Mouse (Mus musculus): ENCODE measurements around the gene Lctl. TPM values are rescaled to one million over a fixed set of nuclear protein-coding genes. Genes with fewer than 3 reads are reported as not detected.

Lctl gene
- total RNA-seq, 1 experiment = 2.3 TPM

GRCm38 (mm10) chr9:64100442-64100841, 16.5 kb upstream of the Lctl start:
- Histone ChIP-seq H3K27ac (ENCODE audit: insufficient read depth, low read depth, low read length, poor library complexity, severe bottlenecking) (no peak overlapping the region), H3K4me1 (ENCODE audit: control insufficient read depth in 2 of 2, insufficient read depth in 2 of 2, low read length in 2 of 2, poor library complexity in 1 of 2) (peaks cover 0 to 4% of the 10 kb centered on the region in 2 experiments; a peak in 1 of 4 replicates), H3K4me3 (ENCODE audit: insufficient read depth in 1 of 2, low read depth in 1 of 2, low read length in 2 of 2, poor library complexity in 1 of 2, severe bottlenecking in 1 of 2) (peak overlapping the region; percentile 7 to 31; a peak in 3 of 4 replicates), H3K36me3 (ENCODE audit: control insufficient read depth, insufficient read depth, low read length, poor library complexity, severe bottlenecking) (no peaks in the 10 kb centered on the region), H3K9me3 (ENCODE audit: control insufficient read depth, insufficient read depth, low read depth, low read length) (no peaks in the 10 kb centered on the region), H3K9ac (ENCODE audit: insufficient read depth, low read depth, low read length, poor library complexity, severe bottlenecking) (no peak overlapping the region)
- in situ Hi-C loops (cut with MboI; ENCODE audit: low sequenced_read_pairs in 2 of 2, unreplicated experiment in 2 of 2) = no loop called here
- peak; percentile 69 for DNase-seq (ENCODE audit: low read depth, low spot score)
- TF ChIP-seq HCFC1 (IDR thresholded peaks at IDR 0.05; ENCODE audit: borderline replicate concordance, insufficient read depth, low read length) = no peak
- TF ChIP-seq ZC3H11A (IDR thresholded peaks at IDR 0.05; ENCODE audit: borderline replicate concordance, low read depth, low read length) = peak; percentile 89

GRCm38 (mm10) chr9:64105301-64105700, 11.6 kb upstream of the Lctl start:
- in situ Hi-C loops (cut with MboI; ENCODE audit: low sequenced_read_pairs in 2 of 2, unreplicated experiment in 2 of 2) = no loop called here
- H3K4me3 ChIP-seq (ENCODE audit: insufficient read depth in 1 of 2, low read depth in 1 of 2, low read length in 2 of 2, poor library complexity in 1 of 2, severe bottlenecking in 1 of 2) = no peak overlapping the region
- H3K9ac ChIP-seq (ENCODE audit: insufficient read depth, low read depth, low read length, poor library complexity, severe bottlenecking) = no peak overlapping the region
- no peak for DNase-seq (ENCODE audit: low read depth, low spot score)
- H3K9me3 ChIP-seq (ENCODE audit: control insufficient read depth, insufficient read depth, low read depth, low read length) = no peaks in the 10 kb centered on the region
- no peak overlapping the region for H3K27ac ChIP-seq (ENCODE audit: insufficient read depth, low read depth, low read length, poor library complexity, severe bottlenecking)
- TF ChIP-seq CHD2 (IDR thresholded peaks at IDR 0.05; ENCODE audit: low read depth, low read length) (no peak), MAFK (IDR thresholded peaks at IDR 0.05; ENCODE audit: insufficient read depth, low read depth, low read length) (no peak), HCFC1 (IDR thresholded peaks at IDR 0.05; ENCODE audit: borderline replicate concordance, insufficient read depth, low read length) (no peak), ZNF384 (IDR thresholded peaks at IDR 0.05; ENCODE audit: low read depth, low read length) (no peak), ZC3H11A (IDR thresholded peaks at IDR 0.05; ENCODE audit: borderline replicate concordance, low read depth, low read length) (no peak)
- peaks cover 0 to 4% of the 10 kb centered on the region in 2 experiments; a peak in 1 of 4 replicates for H3K4me1 ChIP-seq (ENCODE audit: control insufficient read depth in 2 of 2, insufficient read depth in 2 of 2, low read length in 2 of 2, poor library complexity in 1 of 2)
- H3K36me3 ChIP-seq (ENCODE audit: control insufficient read depth, insufficient read depth, low read length, poor library complexity, severe bottlenecking) = no peaks in the 10 kb centered on the region

GRCm38 (mm10) chr9:64110502-64110901, 6.4 kb upstream of the Lctl start:
- Histone ChIP-seq H3K27ac (ENCODE audit: insufficient read depth, low read depth, low read length, poor library complexity, severe bottlenecking) (no peak overlapping the region), H3K36me3 (ENCODE audit: control insufficient read depth, insufficient read depth, low read length, poor library complexity, severe bottlenecking) (no peaks in the 10 kb centered on the region), H3K9me3 (ENCODE audit: control insufficient read depth, insufficient read depth, low read depth, low read length) (no peaks in the 10 kb centered on the region), H3K4me3 (ENCODE audit: insufficient read depth in 1 of 2, low read depth in 1 of 2, low read length in 2 of 2, poor library complexity in 1 of 2, severe bottlenecking in 1 of 2) (no peak overlapping the region), H3K4me1 (ENCODE audit: control insufficient read depth in 2 of 2, insufficient read depth in 2 of 2, low read length in 2 of 2, poor library complexity in 1 of 2) (peaks cover 0 to 4% of the 10 kb centered on the region in 2 experiments; a peak in 1 of 4 replicates), H3K9ac (ENCODE audit: insufficient read depth, low read depth, low read length, poor library complexity, severe bottlenecking) (no peak overlapping the region)
- no peak for DNase-seq (ENCODE audit: low read depth, low spot score)
- TF ChIP-seq ZC3H11A (IDR thresholded peaks at IDR 0.05; ENCODE audit: borderline replicate concordance, low read depth, low read length) = no peak
- TF ChIP-seq MAFK (IDR thresholded peaks at IDR 0.05; ENCODE audit: insufficient read depth, low read depth, low read length) = no peak
- TF ChIP-seq HCFC1 (IDR thresholded peaks at IDR 0.05; ENCODE audit: borderline replicate concordance, insufficient read depth, low read length) = no peak
- no peak for TF ChIP-seq CHD2 (IDR thresholded peaks at IDR 0.05; ENCODE audit: low read depth, low read length)
- TF ChIP-seq ZNF384 (IDR thresholded peaks at IDR 0.05; ENCODE audit: low read depth, low read length) = no peak
- in situ Hi-C loops (cut with MboI; ENCODE audit: low sequenced_read_pairs in 2 of 2, unreplicated experiment in 2 of 2) = no loop called here

GRCm38 (mm10) chr9:64114646-64115045, 2.3 kb upstream of the Lctl start:
- DNase-seq (ENCODE audit: low read depth, low spot score) = no peak
- in situ Hi-C loops (cut with MboI; ENCODE audit: low sequenced_read_pairs in 2 of 2, unreplicated experiment in 2 of 2) = no loop called here
- no peaks in the 10 kb centered on the region for H3K9me3 ChIP-seq (ENCODE audit: control insufficient read depth, insufficient read depth, low read depth, low read length)

GRCm38 (mm10) chr9:64115756-64116155, 1.2 kb upstream of the Lctl start:
- in situ Hi-C loops (cut with MboI; ENCODE audit: low sequenced_read_pairs in 2 of 2, unreplicated experiment in 2 of 2) = no loop called here
- Histone ChIP-seq H3K4me1 (ENCODE audit: control insufficient read depth in 2 of 2, insufficient read depth in 2 of 2, low read length in 2 of 2, poor library complexity in 1 of 2) (peaks cover 1 to 7% of the 10 kb centered on the region in 2 experiments; a peak in 1 of 4 replicates), H3K4me3 (ENCODE audit: insufficient read depth in 1 of 2, low read depth in 1 of 2, low read length in 2 of 2, poor library complexity in 1 of 2, severe bottlenecking in 1 of 2) (no peak overlapping the region), H3K9ac (ENCODE audit: insufficient read depth, low read depth, low read length, poor library complexity, severe bottlenecking) (no peak overlapping the region), H3K27ac (ENCODE audit: insufficient read depth, low read depth, low read length, poor library complexity, severe bottlenecking) (no peak overlapping the region), H3K9me3 (ENCODE audit: control insufficient read depth, insufficient read depth, low read depth, low read length) (no peaks in the 10 kb centered on the region), H3K36me3 (ENCODE audit: control insufficient read depth, insufficient read depth, low read length, poor library complexity, severe bottlenecking) (no peaks in the 10 kb centered on the region)
- no peak for DNase-seq (ENCODE audit: low read depth, low spot score)
- TF ChIP-seq MAFK (IDR thresholded peaks at IDR 0.05; ENCODE audit: insufficient read depth, low read depth, low read length) (no peak), HCFC1 (IDR thresholded peaks at IDR 0.05; ENCODE audit: borderline replicate concordance, insufficient read depth, low read length) (no peak), ZNF384 (IDR thresholded peaks at IDR 0.05; ENCODE audit: low read depth, low read length) (no peak), CHD2 (IDR thresholded peaks at IDR 0.05; ENCODE audit: low read depth, low read length) (no peak), ZC3H11A (IDR thresholded peaks at IDR 0.05; ENCODE audit: borderline replicate concordance, low read depth, low read length) (no peak)

More at GRCm38 (mm10) chr9:64114646-64115045, 2.3 kb upstream of the Lctl start:
- H3K4me1 ChIP-seq (ENCODE audit: control insufficient read depth in 2 of 2, insufficient read depth in 2 of 2, low read length in 2 of 2, poor library complexity in 1 of 2) = peaks cover 0 to 4% of the 10 kb centered on the region in 2 experiments; a peak in 1 of 4 replicates
- no peak overlapping the region for H3K4me3 ChIP-seq (ENCODE audit: insufficient read depth in 1 of 2, low read depth in 1 of 2, low read length in 2 of 2, poor library complexity in 1 of 2, severe bottlenecking in 1 of 2)
- TF ChIP-seq MAFK (IDR thresholded peaks at IDR 0.05; ENCODE audit: insufficient read depth, low read depth, low read length) (no peak), HCFC1 (IDR thresholded peaks at IDR 0.05; ENCODE audit: borderline replicate concordance, insufficient read depth, low read length) (no peak), ZNF384 (IDR thresholded peaks at IDR 0.05; ENCODE audit: low read depth, low read length) (no peak), ZC3H11A (IDR thresholded peaks at IDR 0.05; ENCODE audit: borderline replicate concordance, low read depth, low read length) (no peak), CHD2 (IDR thresholded peaks at IDR 0.05; ENCODE audit: low read depth, low read length) (no peak)
- no peak overlapping the region for H3K27ac ChIP-seq (ENCODE audit: insufficient read depth, low read depth, low read length, poor library complexity, severe bottlenecking)
- no peaks in the 10 kb centered on the region for H3K36me3 ChIP-seq (ENCODE audit: control insufficient read depth, insufficient read depth, low read length, poor library complexity, severe bottlenecking)
- H3K9ac ChIP-seq (ENCODE audit: insufficient read depth, low read depth, low read length, poor library complexity, severe bottlenecking) = no peak overlapping the region
